Mouse (Mus musculus): ENCODE measurements around the gene Slc37a4.

DNA sequence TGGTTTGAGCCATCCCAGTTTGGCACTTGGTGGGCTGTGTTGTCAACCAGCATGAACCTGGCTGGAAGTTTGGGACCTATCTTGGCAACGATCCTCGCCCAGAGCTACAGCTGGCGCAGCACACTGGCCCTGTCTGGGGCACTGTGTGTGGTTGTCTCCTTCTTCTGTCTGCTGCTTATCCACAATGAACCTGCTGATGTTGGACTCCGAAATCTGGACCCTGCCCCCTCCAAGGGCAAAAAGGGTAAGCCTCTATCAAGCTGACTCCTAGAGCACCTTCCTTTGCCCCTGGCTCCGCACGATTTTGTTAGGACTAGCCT lies 3.1 kb downstream of the Slc37a4 start:
- TF ChIP-seq CTCF (IDR thresholded peaks at IDR 0.05): no peak
- no peak for TF ChIP-seq EP300 (IDR thresholded peaks at IDR 0.05)
